Mouse (Mus musculus): ENCODE results near the gene Kiss1. TPM values are rescaled to one million over a fixed set of nuclear protein-coding genes. Genes with fewer than 3 reads are reported as not detected.

Gene Kiss1
- polyA plus RNA-seq, 1 experiment: not detected

GRCm38 (mm10) chr1:133367606-133368488, 46.2 kb downstream of the Kiss1 start:
- 44% methylated on average over 11 of the region's 11 CpGs for WGBS
- Histone ChIP-seq H3K27ac (ENCODE audit: control insufficient read depth, insufficient read depth, low read depth, low read length, poor library complexity) (no peak overlapping the region), H3K4me3 (replicated peaks; ENCODE audit: control insufficient read depth, low read depth, low read length) (no peak overlapping the region), H3K4me1 (ENCODE audit: control insufficient read depth, insufficient read depth, low read length) (no peaks in the 10 kb centered on the region)
- TF ChIP-seq POLR2A (IDR thresholded peaks at IDR 0.05; ENCODE audit: borderline replicate concordance, control insufficient read depth, low read depth, low read length) (no peak), CTCF (IDR thresholded peaks at IDR 0.05; ENCODE audit: control insufficient read depth, insufficient read depth, low read length) (no peak)

GRCm38 (mm10) chr1:133368644-133369043, 47.0 kb downstream of the Kiss1 start:
- TF ChIP-seq CTCF (IDR thresholded peaks at IDR 0.05; ENCODE audit: control insufficient read depth, insufficient read depth, low read length): no peak; the same call in 1 of the 2 replicates
- no peak for TF ChIP-seq POLR2A (IDR thresholded peaks at IDR 0.05; ENCODE audit: borderline replicate concordance, control insufficient read depth, low read depth, low read length)
- 76% methylated on average over 10 of the region's 10 CpGs for WGBS
- no peak overlapping the region for H3K27ac ChIP-seq (ENCODE audit: control insufficient read depth, insufficient read depth, low read depth, low read length, poor library complexity)
- H3K4me1 ChIP-seq (ENCODE audit: control insufficient read depth, insufficient read depth, low read length): no peaks in the 10 kb centered on the region
- H3K4me3 ChIP-seq (replicated peaks; ENCODE audit: control insufficient read depth, low read depth, low read length): no peak overlapping the region

GRCm38 (mm10) chr1:133370352-133370751, 48.7 kb downstream of the Kiss1 start:
- WGBS: 71% methylated on average over 4 of the region's 4 CpGs
- Histone ChIP-seq H3K4me3 (replicated peaks; ENCODE audit: control insufficient read depth, low read depth, low read length) (no peak overlapping the region), H3K4me1 (ENCODE audit: control insufficient read depth, insufficient read depth, low read length) (no peaks in the 10 kb centered on the region), H3K27ac (ENCODE audit: control insufficient read depth, insufficient read depth, low read depth, low read length, poor library complexity) (no peak overlapping the region)
- TF ChIP-seq CTCF (IDR thresholded peaks at IDR 0.05; ENCODE audit: control insufficient read depth, insufficient read depth, low read length) (no peak), POLR2A (IDR thresholded peaks at IDR 0.05; ENCODE audit: borderline replicate concordance, control insufficient read depth, low read depth, low read length) (no peak)

- no peaks in the 10 kb centered on the region for H3K4me1 ChIP-seq (ENCODE audit: control insufficient read depth, insufficient read depth, low read length)
- 79% methylated on average over 6 of the region's 6 CpGs for WGBS
- TF ChIP-seq POLR2A (IDR thresholded peaks at IDR 0.05; ENCODE audit: borderline replicate concordance, control insufficient read depth, low read depth, low read length): no peak
- TF ChIP-seq CTCF (IDR thresholded peaks at IDR 0.05; ENCODE audit: control insufficient read depth, insufficient read depth, low read length): no peak
- no peak overlapping the region for H3K4me3 ChIP-seq (replicated peaks; ENCODE audit: control insufficient read depth, low read depth, low read length)
- H3K27ac ChIP-seq (ENCODE audit: control insufficient read depth, insufficient read depth, low read depth, low read length, poor library complexity): no peak overlapping the region
Measured at GRCm38 (mm10) chr1:133371431-133371830, 49.8 kb downstream of the Kiss1 start.

GRCm38 (mm10) chr1:133372113-133372512, 50.4 kb downstream of the Kiss1 start:
- TF ChIP-seq CTCF (IDR thresholded peaks at IDR 0.05; ENCODE audit: control insufficient read depth, insufficient read depth, low read length) (no peak), POLR2A (IDR thresholded peaks at IDR 0.05; ENCODE audit: borderline replicate concordance, control insufficient read depth, low read depth, low read length) (no peak)
- 56% methylated on average over 8 of the region's 8 CpGs for WGBS
- Histone ChIP-seq H3K4me1 (ENCODE audit: control insufficient read depth, insufficient read depth, low read length) (no peaks in the 10 kb centered on the region), H3K4me3 (replicated peaks; ENCODE audit: control insufficient read depth, low read depth, low read length) (no peak overlapping the region), H3K27ac (ENCODE audit: control insufficient read depth, insufficient read depth, low read depth, low read length, poor library complexity) (no peak overlapping the region)

GRCm38 (mm10) chr1:133375696-133376346, 54.1 kb downstream of the Kiss1 start:
- no peak for TF ChIP-seq CTCF (IDR thresholded peaks at IDR 0.05; ENCODE audit: control insufficient read depth, insufficient read depth, low read length)
- TF ChIP-seq POLR2A (IDR thresholded peaks at IDR 0.05; ENCODE audit: borderline replicate concordance, control insufficient read depth, low read depth, low read length): no peak
- H3K4me1 ChIP-seq (ENCODE audit: control insufficient read depth, insufficient read depth, low read length): no peaks in the 10 kb centered on the region
- no peak overlapping the region for H3K4me3 ChIP-seq (replicated peaks; ENCODE audit: control insufficient read depth, low read depth, low read length)
- H3K27ac ChIP-seq (ENCODE audit: control insufficient read depth, insufficient read depth, low read depth, low read length, poor library complexity): no peak overlapping the region
- 60% methylated on average over 10 of the region's 10 CpGs for WGBS

- WGBS: 90% methylated on average over 5 of the region's 5 CpGs
- no peak overlapping the region for H3K4me3 ChIP-seq (replicated peaks; ENCODE audit: control insufficient read depth, low read depth, low read length)
- TF ChIP-seq POLR2A (IDR thresholded peaks at IDR 0.05; ENCODE audit: borderline replicate concordance, control insufficient read depth, low read depth, low read length): no peak
- TF ChIP-seq CTCF (IDR thresholded peaks at IDR 0.05; ENCODE audit: control insufficient read depth, insufficient read depth, low read length): no peak
- no peak overlapping the region for H3K27ac ChIP-seq (ENCODE audit: control insufficient read depth, insufficient read depth, low read depth, low read length, poor library complexity)
- H3K4me1 ChIP-seq (ENCODE audit: control insufficient read depth, insufficient read depth, low read length): no peaks in the 10 kb centered on the region
Measured at GRCm38 (mm10) chr1:133377547-133377946, 55.9 kb downstream of the Kiss1 start.

Other genes with a start within 250 kb of the Kiss1 start
- 51.2 and 59.4 TPM in 2 replicates for gene Ppp1r15b, start 190.7 kb upstream of the Kiss1 start, polyA plus RNA-seq (2011; ENCODE audit: insufficient read depth, insufficient read length, low replicate concordance, missing spikeins)
- gene Plekha6, start 157.7 kb upstream of the Kiss1 start, polyA plus RNA-seq (2011; ENCODE audit: insufficient read depth, insufficient read length, low replicate concordance, missing spikeins): 0.84 and 2.1 TPM in 2 replicates
- gene Golt1a, start 12.1 kb upstream of the Kiss1 start, polyA plus RNA-seq (2011; ENCODE audit: insufficient read depth, insufficient read length, low replicate concordance, missing spikeins): not detected in 2 replicates
- gene Ren1, start 28.6 kb downstream of the Kiss1 start, polyA plus RNA-seq (2011; ENCODE audit: insufficient read depth, insufficient read length, low replicate concordance, missing spikeins): not detected in 2 replicates
- 1.3 TPM in 1 of 2 replicates, not detected in the other for gene Etnk2, start 41.7 kb downstream of the Kiss1 start, polyA plus RNA-seq (2011; ENCODE audit: insufficient read depth, insufficient read length, low replicate concordance, missing spikeins)
- 1.1 and 3.1 TPM in 2 replicates for gene Sox13, start 102.5 kb downstream of the Kiss1 start, polyA plus RNA-seq (2011; ENCODE audit: insufficient read depth, insufficient read length, low replicate concordance, missing spikeins)

All from bone marrow, adult 2 months (tissue).